Mouse (Mus musculus) spleen, adult 2 months (tissue): ENCODE results near the gene Tigit.

Source experiments
- CTCF ChIP-seq: fragments of 200-500 bp; IDR thresholded peaks from 2 replicates; pipeline ENCODE4 v1.5.1; 2011; ENCODE audit warnings: mild to moderate bottlenecking, inconsistent platforms; ENCODE audit not compliant: insufficient read depth, insufficient read length, insufficient replicate concordance; ENCODE audit errors: extremely low read depth
- POLR2A ChIP-seq: fragments of 200-500 bp; IDR thresholded peaks from 2 replicates; pipeline ENCODE4 v1.6.1; 2011; ENCODE audit warnings: low read depth, low read length, inconsistent platforms

- TF ChIP-seq CTCF (no peak), POLR2A (no peak)
Measured at GRCm38 (mm10) chr16:43625956-43626355, 38.0 kb downstream of the Tigit start.
